Mouse (Mus musculus): ENCODE measurements at regions not wholly inside any gene's neighbourhood (a gene's known extent, or its start where the extent isn't known, plus 50 kb on each side); places are given as distances from the start of the nearest gene placed in this dataset.
"Not testable (repeated sequence)": the region's sequence is repeated elsewhere in the genome, so short reads cannot be mapped to it uniquely, and the experiment has no call there.

- Histone ChIP-seq H3K9me3 (no peaks in the 10 kb centered on the region), H3K27ac (no peak overlapping the region), H3K27me3 (replicated peaks) (no peaks in the 10 kb centered on the region), H3K4me3 (replicated peaks) (no peak overlapping the region), H3K36me3 (no peaks in the 10 kb centered on the region), H3K4me2 (no peak overlapping the region), H3K4me1 (no peaks in the 10 kb centered on the region), H3K9ac (no peak overlapping the region)
- no peak for ATAC-seq (ENCODE audit: insufficient read depth, low FRiP score, low read depth)
- 63% methylated on average over 11 of the region's 11 CpGs for whole genome bisulfite sequencing
Measured at GRCm38 (mm10) chr15:8856419-8857084, 111.2 kb upstream of the Ranbp3l start.

- Histone ChIP-seq H3K4me1 (no peaks in the 10 kb centered on the region), H3K9me3 (no peaks in the 10 kb centered on the region), H3K4me2 (no peak overlapping the region), H3K36me3 (no peaks in the 10 kb centered on the region), H3K9ac (no peak overlapping the region), H3K4me3 (replicated peaks) (no peak overlapping the region), H3K27ac (no peak overlapping the region), H3K27me3 (replicated peaks) (no peaks in the 10 kb centered on the region)
- ATAC-seq (ENCODE audit: insufficient read depth, low FRiP score, low read depth), result no peak
- 90% methylated on average over 3 of the region's 3 CpGs for WGBS
Measured at GRCm38 (mm10) chr15:8855511-8855910, 112.2 kb upstream of the Ranbp3l start.

GRCm38 (mm10) chr15:8854336-8854735 is 113.4 kb upstream of the Ranbp3l start:
- Histone ChIP-seq H3K9ac (no peak overlapping the region), H3K27ac (no peak overlapping the region), H3K36me3 (no peaks in the 10 kb centered on the region), H3K27me3 (replicated peaks) (no peaks in the 10 kb centered on the region), H3K9me3 (no peaks in the 10 kb centered on the region), H3K4me1 (no peaks in the 10 kb centered on the region), H3K4me2 (no peak overlapping the region), H3K4me3 (replicated peaks) (no peak overlapping the region)
- WGBS, result 73% methylated on average over 7 of the region's 7 CpGs
- ATAC-seq (ENCODE audit: insufficient read depth, low FRiP score, low read depth), result no peak

- Histone ChIP-seq H3K27ac (no peak overlapping the region), H3K9ac (no peak overlapping the region), H3K9me3 (no peaks in the 10 kb centered on the region), H3K4me2 (no peak overlapping the region), H3K4me1 (no peaks in the 10 kb centered on the region), H3K27me3 (replicated peaks) (no peaks in the 10 kb centered on the region), H3K36me3 (no peaks in the 10 kb centered on the region), H3K4me3 (replicated peaks) (no peak overlapping the region)
- WGBS, result 88% methylated on average over 1 of the region's 1 CpGs
- no peak for ATAC-seq (ENCODE audit: insufficient read depth, low FRiP score, low read depth)
Measured at GRCm38 (mm10) chr15:8850996-8851395, 116.8 kb upstream of the Ranbp3l start.

DNA sequence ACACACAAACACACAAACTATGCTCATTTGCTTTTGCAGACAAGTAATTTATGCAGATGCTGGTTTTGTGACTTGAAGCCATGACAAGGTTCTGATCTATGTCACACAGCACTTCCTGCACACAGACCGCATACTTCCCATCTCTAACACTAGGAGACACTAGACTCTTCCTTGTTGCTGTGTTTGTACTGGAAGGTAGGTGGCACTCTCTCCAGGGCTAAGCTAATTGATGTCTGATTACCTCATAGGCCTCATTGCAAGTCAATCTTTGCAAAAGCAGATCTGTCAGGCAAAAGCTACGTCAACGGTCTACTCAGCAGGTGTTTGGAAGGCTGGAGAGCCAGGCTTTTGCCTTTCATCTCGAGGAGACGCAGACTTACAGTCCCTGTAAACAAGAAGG is 118.3 kb upstream of the Ranbp3l start:
- WGBS, result 55% methylated on average over 5 of the region's 5 CpGs
- H3K4me2 ChIP-seq, result no peak overlapping the region
- H3K9me3 ChIP-seq, result no peaks in the 10 kb centered on the region
- H3K27me3 ChIP-seq (replicated peaks), result no peaks in the 10 kb centered on the region
- no peaks in the 10 kb centered on the region for H3K4me1 ChIP-seq
- no peaks in the 10 kb centered on the region for H3K36me3 ChIP-seq
- no peak overlapping the region for H3K4me3 ChIP-seq (replicated peaks)
- no peak for ATAC-seq (ENCODE audit: insufficient read depth, low FRiP score, low read depth)
- H3K9ac ChIP-seq, result no peak overlapping the region
- no peak overlapping the region for H3K27ac ChIP-seq

- Histone ChIP-seq H3K9ac (no peak overlapping the region), H3K27me3 (replicated peaks) (no peaks in the 10 kb centered on the region), H3K27ac (no peak overlapping the region), H3K9me3 (no peaks in the 10 kb centered on the region), H3K36me3 (no peaks in the 10 kb centered on the region), H3K4me3 (replicated peaks) (no peak overlapping the region), H3K4me2 (no peak overlapping the region), H3K4me1 (no peaks in the 10 kb centered on the region)
- no peak for ATAC-seq (ENCODE audit: insufficient read depth, low FRiP score, low read depth)
- 38% methylated on average over 9 of the region's 9 CpGs for WGBS
Measured at GRCm38 (mm10) chr15:8842129-8842528, 125.6 kb upstream of the Ranbp3l start.

- Histone ChIP-seq H3K9me3 (no peaks in the 10 kb centered on the region), H3K27ac (no peak overlapping the region), H3K4me1 (no peaks in the 10 kb centered on the region), H3K36me3 (no peaks in the 10 kb centered on the region), H3K4me3 (replicated peaks) (no peak overlapping the region), H3K4me2 (no peak overlapping the region), H3K27me3 (replicated peaks) (no peaks in the 10 kb centered on the region), H3K9ac (no peak overlapping the region)
- no peak for ATAC-seq (ENCODE audit: insufficient read depth, low FRiP score, low read depth)
- WGBS, result 89% methylated on average over 1 of the region's 1 CpGs
Measured at GRCm38 (mm10) chr15:8839462-8839861, 128.3 kb upstream of the Ranbp3l start.

- H3K4me1 ChIP-seq, result no peaks in the 10 kb centered on the region
Measured at GRCm38 (mm10) chr15:8834151-8834550, 123.6 kb upstream of the Slc1a3 start.

GRCm38 (mm10) chr15:8832970-8833369 is 122.4 kb upstream of the Slc1a3 start:
- WGBS, result 57% methylated on average over 1 of the region's 1 CpGs
- Histone ChIP-seq H3K4me1 (no peaks in the 10 kb centered on the region), H3K27me3 (replicated peaks) (no peaks in the 10 kb centered on the region), H3K27ac (no peak overlapping the region), H3K9me3 (no peaks in the 10 kb centered on the region), H3K4me3 (replicated peaks) (no peak overlapping the region), H3K9ac (no peak overlapping the region), H3K36me3 (no peaks in the 10 kb centered on the region), H3K4me2 (no peak overlapping the region)
- no peak for ATAC-seq (ENCODE audit: insufficient read depth, low FRiP score, low read depth)

More at GRCm38 (mm10) chr15:8834151-8834550, 123.6 kb upstream of the Slc1a3 start:
- Histone ChIP-seq H3K4me2 (no peak overlapping the region), H3K4me3 (replicated peaks) (no peak overlapping the region), H3K36me3 (no peaks in the 10 kb centered on the region), H3K27me3 (replicated peaks) (no peaks in the 10 kb centered on the region), H3K9ac (no peak overlapping the region), H3K27ac (no peak overlapping the region), H3K9me3 (no peaks in the 10 kb centered on the region)
- ATAC-seq (ENCODE audit: insufficient read depth, low FRiP score, low read depth), result no peak
- 72% methylated on average over 4 of the region's 4 CpGs for WGBS

GRCm38 (mm10) chr15:8831720-8832620 is 121.4 kb upstream of the Slc1a3 start:
- H3K4me3 ChIP-seq (replicated peaks), result no peak overlapping the region
- no peak overlapping the region for H3K27ac ChIP-seq
- no peak overlapping the region for H3K9ac ChIP-seq
- no peaks in the 10 kb centered on the region for H3K4me1 ChIP-seq
- no peaks in the 10 kb centered on the region for H3K9me3 ChIP-seq
- no peak overlapping the region for H3K4me2 ChIP-seq
- no peaks in the 10 kb centered on the region for H3K27me3 ChIP-seq (replicated peaks)
- H3K36me3 ChIP-seq, result no peaks in the 10 kb centered on the region
- 49% methylated on average over 13 of the region's 13 CpGs for WGBS
- no peak for ATAC-seq (ENCODE audit: insufficient read depth, low FRiP score, low read depth)

DNA sequence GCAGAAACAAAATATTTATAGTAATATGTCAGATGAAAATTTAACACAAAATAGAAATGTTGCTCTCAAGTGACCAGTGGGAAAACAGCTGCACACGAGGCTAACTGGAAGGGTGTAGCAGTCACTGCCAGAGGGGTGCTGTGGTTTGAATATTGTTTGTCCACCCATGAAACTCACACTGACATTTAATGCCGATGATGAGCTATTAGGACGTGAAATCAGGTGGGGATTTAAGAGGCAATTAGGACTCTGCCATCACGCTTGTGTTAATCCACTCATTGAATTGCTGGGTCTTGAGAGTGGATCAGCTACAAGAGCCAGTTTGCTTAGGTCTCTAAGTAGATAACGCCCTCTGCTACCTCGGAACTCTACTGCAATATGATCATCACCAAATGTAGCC is 114.3 kb upstream of the Slc1a3 start:
- Histone ChIP-seq H3K9ac (no peak overlapping the region), H3K27me3 (replicated peaks) (no peaks in the 10 kb centered on the region), H3K4me2 (no peak overlapping the region), H3K4me1 (no peaks in the 10 kb centered on the region), H3K36me3 (no peaks in the 10 kb centered on the region), H3K9me3 (no peaks in the 10 kb centered on the region), H3K27ac (no peak overlapping the region), H3K4me3 (replicated peaks) (no peak overlapping the region)
- no peak for ATAC-seq (ENCODE audit: insufficient read depth, low FRiP score, low read depth)
- WGBS, result 71% methylated on average over 6 of the region's 6 CpGs

GRCm38 (mm10) chr15:8822795-8823194 is 112.2 kb upstream of the Slc1a3 start:
- H3K4me3 ChIP-seq (replicated peaks); H3K27ac ChIP-seq; H3K4me1 ChIP-seq; H3K9me3 ChIP-seq; H3K9ac ChIP-seq; H3K4me2 ChIP-seq; H3K27me3 ChIP-seq (replicated peaks); ATAC-seq (ENCODE audit: insufficient read depth, low FRiP score, low read depth); H3K36me3 ChIP-seq: not testable (repeated sequence)
- WGBS, result 97% methylated on average over 4 of the region's 8 CpGs

Measured in stomach, embryonic 15.5 days (tissue).